Mouse (Mus musculus): Measurements from ENCODE around the gene Galk1. TPM values are rescaled to one million over a fixed set of nuclear protein-coding genes. Genes with fewer than 3 reads are reported as not detected.

Gene Galk1
- total RNA-seq (2021): 10 to 100 TPM; 31.7 to 33.1 TPM

DNA sequence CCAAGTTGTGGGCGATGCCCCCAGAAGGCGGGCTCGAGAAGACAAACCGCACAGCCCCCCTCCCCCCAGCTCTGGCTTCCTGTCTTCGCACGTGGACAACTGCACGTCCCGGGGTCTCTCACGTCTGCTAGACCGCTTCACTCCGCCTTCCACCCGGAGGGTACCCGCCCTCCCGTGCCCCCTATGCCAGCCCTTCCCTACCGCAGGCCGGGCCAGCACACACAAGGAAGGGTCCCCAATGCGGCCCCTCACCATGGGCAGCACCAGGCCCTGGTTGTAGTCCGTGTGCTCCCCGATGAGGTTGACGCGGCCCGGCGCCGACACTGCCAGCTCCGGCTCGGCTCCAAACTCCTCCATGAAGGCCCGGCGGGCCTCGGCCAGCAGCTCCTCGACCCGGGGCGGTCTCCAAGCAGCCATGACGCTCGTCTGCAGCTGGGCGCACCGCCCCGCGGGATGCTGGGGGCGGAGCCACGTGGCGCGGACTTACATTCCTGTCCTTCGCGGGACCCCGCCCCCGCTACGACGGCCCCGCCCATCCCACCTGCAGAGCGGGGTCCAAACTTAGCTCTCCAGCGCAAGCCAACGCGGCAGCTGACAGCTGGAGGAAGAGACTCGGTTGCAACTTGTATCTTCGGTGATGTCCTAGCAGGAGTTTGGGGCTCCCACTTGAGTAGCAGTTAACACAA is at the start of gene Galk1:
Gene Galk1, minus strand, starts transcription at position 458 of the 686 bp plus-strand sequence.
- intact Hi-C loops (cut with DNase I): loop anchor here (5.0 kb wide), 1 partner anchor 120 kb away; the partner anchor contains the start of gene Trim65

GRCm38 (mm10) chr11:116061641-116062415 is 49.3 kb upstream of the Galk1 start:
- intact Hi-C loops (cut with DNase I): no loop called here
- no peak for DNase-seq

More for the DNA sequence above, at the start of gene Galk1:
- DNase-seq: peak; percentile 92

GRCm38 (mm10) chr11:116060596-116060995 is 48.1 kb upstream of the Galk1 start:
- intact Hi-C loops (cut with DNase I): no loop called here
- no peak for DNase-seq

- intact Hi-C loops (cut with DNase I): no loop called here
- no peak for DNase-seq
Observed at GRCm38 (mm10) chr11:116059691-116060025, 47.1 kb upstream of the Galk1 start.

GRCm38 (mm10) chr11:116058868-116059690 is 46.6 kb upstream of the Galk1 start:
- no peak for DNase-seq

GRCm38 (mm10) chr11:116058022-116058614 is 45.6 kb upstream of the Galk1 start:
- DNase-seq: no peak
- intact Hi-C loops (cut with DNase I): no loop called here

More at GRCm38 (mm10) chr11:116058868-116059690, 46.6 kb upstream of the Galk1 start:
- intact Hi-C loops (cut with DNase I): no loop called here

- DNase-seq: no peak
- intact Hi-C loops (cut with DNase I): no loop called here
Observed at GRCm38 (mm10) chr11:116057237-116057881, 44.8 kb upstream of the Galk1 start.

DNA sequence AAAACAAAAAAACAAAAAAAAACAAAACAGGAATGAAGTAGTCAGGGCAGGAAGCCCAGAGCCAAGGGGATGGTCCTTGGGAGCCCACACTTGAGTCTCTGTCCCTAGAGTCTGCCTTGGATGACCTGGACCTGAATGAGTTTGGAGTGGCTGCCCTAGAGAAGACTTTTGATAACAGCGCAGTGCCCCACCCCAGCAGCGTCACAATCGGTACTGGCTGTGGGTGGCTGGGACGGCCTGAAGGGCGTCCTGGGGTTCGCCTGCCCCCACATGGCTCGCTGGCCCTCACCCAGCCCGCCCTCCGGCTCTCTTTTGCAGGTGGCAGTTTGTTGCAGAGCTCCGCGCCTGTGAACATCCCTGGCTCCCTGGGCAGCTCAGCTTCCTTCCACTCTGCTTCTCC is 43.4 kb upstream of the Galk1 start:
- no peak for DNase-seq
- intact Hi-C loops (cut with DNase I): no loop called here

GRCm38 (mm10) chr11:116053510-116054229 is 41.2 kb upstream of the Galk1 start:
- DNase-seq: no peak
- intact Hi-C loops (cut with DNase I): no loop called here

GRCm38 (mm10) chr11:116050196-116050595 is 37.7 kb upstream of the Galk1 start:
- no peak for DNase-seq
- intact Hi-C loops (cut with DNase I): no loop called here

DNA sequence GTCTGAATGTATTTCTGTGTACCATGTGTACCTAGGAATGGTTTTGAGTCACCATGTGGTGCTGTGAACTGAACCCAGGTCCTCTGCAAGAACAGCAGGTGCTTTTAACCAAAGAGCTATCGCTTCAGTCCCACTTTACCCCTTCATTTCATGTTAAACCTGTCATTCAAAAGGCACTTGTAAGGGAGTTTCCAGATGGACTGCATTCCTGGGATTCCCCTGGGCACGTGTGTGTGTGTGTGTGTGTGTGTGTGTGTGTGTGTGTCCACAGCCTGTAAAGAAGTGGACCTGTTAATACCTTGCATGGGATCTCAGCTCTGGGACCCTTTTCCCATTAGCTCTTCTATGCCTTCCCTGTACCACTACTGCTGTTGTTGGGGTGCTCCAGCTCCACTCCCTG is 37.1 kb upstream of the Galk1 start:
- intact Hi-C loops (cut with DNase I): no loop called here
- DNase-seq: no peak

DNA sequence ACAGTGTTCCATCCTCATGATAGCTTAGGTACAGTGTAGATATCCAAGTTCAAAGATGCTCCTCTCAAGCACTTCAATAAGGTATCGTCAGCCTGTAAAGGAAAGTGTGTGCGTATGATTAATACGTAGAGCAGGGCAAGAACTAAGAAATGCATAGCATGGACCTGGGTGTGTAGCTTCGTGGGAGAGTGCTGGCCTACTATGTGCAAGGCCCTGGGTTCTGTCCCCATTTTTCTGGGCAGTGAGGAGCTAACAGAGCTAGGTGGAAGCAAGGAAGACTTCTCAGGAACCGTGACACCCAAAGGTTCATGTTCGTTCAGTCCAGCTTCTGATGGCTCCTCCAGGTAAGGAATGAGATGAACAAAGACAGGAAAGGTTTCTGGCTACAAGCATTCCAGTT is 32.7 kb upstream of the Galk1 start:
- no peak for DNase-seq
- intact Hi-C loops (cut with DNase I): no loop called here

GRCm38 (mm10) chr11:116043286-116043685 is 30.8 kb upstream of the Galk1 start:
- intact Hi-C loops (cut with DNase I): no loop called here
- DNase-seq: no peak

GRCm38 (mm10) chr11:116042372-116043138 is 30.0 kb upstream of the Galk1 start:
- intact Hi-C loops (cut with DNase I): no loop called here

GRCm38 (mm10) chr11:116041833-116042232 is 29.3 kb upstream of the Galk1 start:
- no peak for DNase-seq
- intact Hi-C loops (cut with DNase I): no loop called here

More at GRCm38 (mm10) chr11:116042372-116043138, 30.0 kb upstream of the Galk1 start:
- no peak for DNase-seq

GRCm38 (mm10) chr11:116040593-116040992 is 28.1 kb upstream of the Galk1 start:
- intact Hi-C loops (cut with DNase I): no loop called here
- DNase-seq: peak; percentile 46

GRCm38 (mm10) chr11:116037826-116038225 is 25.3 kb upstream of the Galk1 start:
- intact Hi-C loops (cut with DNase I): no loop called here
- no peak for DNase-seq

- DNase-seq: no peak
- intact Hi-C loops (cut with DNase I): no loop called here
Observed at GRCm38 (mm10) chr11:116036671-116037070, 24.2 kb upstream of the Galk1 start.

DNA sequence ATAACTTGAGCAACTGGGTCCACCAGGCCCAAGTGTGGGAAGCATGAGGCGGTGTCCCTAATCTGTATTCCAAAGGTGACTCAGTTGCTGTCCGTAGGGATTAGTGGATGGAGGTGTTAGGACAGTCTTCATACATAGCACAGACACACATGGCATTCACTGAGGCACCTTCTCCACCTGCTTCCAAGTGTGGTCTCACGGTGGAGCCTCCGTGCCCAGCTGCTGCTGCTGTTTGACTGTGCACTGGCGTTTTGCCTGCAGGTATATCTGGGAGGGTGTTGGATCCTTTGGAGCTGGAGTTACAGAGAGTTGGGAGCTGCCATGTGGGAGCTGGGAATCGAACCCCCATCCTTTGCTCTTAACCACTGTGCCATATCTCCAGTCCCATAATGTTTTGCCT is 22.1 kb upstream of the Galk1 start:
- intact Hi-C loops (cut with DNase I): no loop called here
- DNase-seq: no peak
